ENCODE assay signal across 19 mouse cellular contexts in the genomic region with DNA sequence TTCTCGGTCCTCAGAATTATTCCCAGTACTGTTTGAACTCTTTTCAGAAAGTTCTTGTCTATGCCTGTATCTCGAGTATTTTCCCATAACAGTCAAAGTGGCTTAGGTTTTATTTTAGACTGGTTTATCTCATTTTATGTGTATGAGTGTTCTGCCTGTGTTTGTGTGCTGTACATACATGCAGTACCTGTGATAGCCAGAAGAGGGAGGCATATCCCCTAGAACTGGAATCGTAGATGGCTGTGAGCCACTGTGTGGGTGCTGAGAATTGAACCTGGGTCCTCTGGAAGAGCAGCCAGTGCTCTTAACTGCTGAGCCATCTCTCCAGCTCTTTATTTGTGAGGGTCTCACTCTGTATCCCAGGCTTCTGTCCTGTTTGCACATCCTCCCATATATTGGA. TPM values are rescaled to one million over a fixed set of nuclear protein-coding genes. Genes with fewer than 3 reads are reported as not detected.
DNase-seq lines count a peak whose midpoint lies in the region; ATAC-seq and TF ChIP-seq lines count a peak whose summit lies in the region.
"Had no signal": no experiment of that assay in that cellular context is flagged by ENCODE, and none has a peak within 500 bp of the region (broad histone marks: within the 10 kb centered on the region; RNA-seq: fewer than 3 reads in every experiment).

No protein-coding gene starts in this region.

- no peak for TF ChIP-seq EP300 in ES-Bruce4 (IDR thresholded peaks at IDR 0.05; ENCODE audit: insufficient read depth, low read depth, low read length)

- 0 out of 2 replicates have a peak, but pooled peaks cover 4% of the 10 kb centered on the region for H3K9me3 ChIP-seq in intestine, postnatal 0 days (ENCODE audit: control insufficient read depth)
- no peaks in the 10 kb centered on the region for H3K9me3 ChIP-seq in intestine, embryonic 15.5 days
- no peaks in the 10 kb centered on the region for H3K9me3 ChIP-seq in lung, embryonic 14.5 days (ENCODE audit: low read depth, low read length)
- H3K9me3 ChIP-seq in ES-Bruce4 (replicated peaks; ENCODE audit: control insufficient read depth, insufficient read depth, low read length, poor library complexity, severe bottlenecking): no peaks in the 10 kb centered on the region
- H3K9me3 ChIP-seq in neural tube, embryonic 15.5 days (replicated peaks): no peaks in the 10 kb centered on the region
- H3K9me3 ChIP-seq: kidney, embryonic 15.5 days; neural tube, embryonic 13.5 days had no signal

- no peak for TF ChIP-seq POLR2A in ES-Bruce4 (IDR thresholded peaks at IDR 0.05; ENCODE audit: insufficient read depth, low read length)

- DNase-seq in lung, embryonic 14.5 days: no peak
- DNase-seq in lung, postnatal 10 days: no peak
- peak; percentile 62 for DNase-seq in ZHBTc4 (ENCODE audit: low read depth, low spot score)
- DNase-seq: adrenal gland, postnatal 14 days; cerebellum, adult 8-10 months; heart, postnatal 10 days; liver, embryonic 13.5 days; right cerebral cortex, postnatal 4 days had no signal

- no peak overlapping the region for H3K9ac ChIP-seq in intestine, postnatal 0 days (ENCODE audit: low read depth, low read length)
- no peak overlapping the region for H3K9ac ChIP-seq in intestine, embryonic 15.5 days
- H3K9ac ChIP-seq in lung, embryonic 14.5 days: no peak overlapping the region
- no peak overlapping the region for H3K9ac ChIP-seq in ES-Bruce4 (ENCODE audit: low read depth, poor library complexity, severe bottlenecking)
- H3K9ac ChIP-seq in neural tube, embryonic 15.5 days (replicated peaks): no peak overlapping the region
- H3K9ac ChIP-seq: embryonic facial prominence, embryonic 13.5 days; hindbrain, embryonic 14.5 days; kidney, embryonic 15.5 days; liver, embryonic 13.5 days; neural tube, embryonic 13.5 days had no signal

- H3K4me3 ChIP-seq in intestine, postnatal 0 days (ENCODE audit: low read depth, low read length): no peak overlapping the region
- H3K4me3 ChIP-seq in intestine, embryonic 15.5 days (replicated peaks): no peak overlapping the region
- H3K4me3 ChIP-seq in lung, embryonic 14.5 days (ENCODE audit: low read depth, low read length): no peak overlapping the region
- H3K4me3 ChIP-seq in ES-Bruce4 (ENCODE audit: low read depth, low read length): no peak overlapping the region
- H3K4me3 ChIP-seq in neural tube, embryonic 15.5 days (replicated peaks): no peak overlapping the region
- H3K4me3 ChIP-seq: embryonic facial prominence, embryonic 13.5 days; kidney, embryonic 15.5 days; liver, embryonic 13.5 days; neural tube, embryonic 13.5 days had no signal

- H3K4me2 ChIP-seq in intestine, postnatal 0 days (replicated peaks; ENCODE audit: low read depth): no peak overlapping the region
- no peak overlapping the region for H3K4me2 ChIP-seq in intestine, embryonic 15.5 days (replicated peaks)
- no peak overlapping the region for H3K4me2 ChIP-seq in lung, embryonic 14.5 days
- no peak overlapping the region for H3K4me2 ChIP-seq in neural tube, embryonic 15.5 days
- H3K4me2 ChIP-seq: embryonic facial prominence, embryonic 13.5 days; hindbrain, embryonic 14.5 days; kidney, embryonic 15.5 days; liver, embryonic 13.5 days; neural tube, embryonic 13.5 days had no signal

- no peak overlapping the region for H3K27ac ChIP-seq in intestine, postnatal 0 days (ENCODE audit: low read depth, low read length)
- H3K27ac ChIP-seq in intestine, embryonic 15.5 days: no peak overlapping the region
- no peak overlapping the region for H3K27ac ChIP-seq in lung, embryonic 14.5 days (ENCODE audit: low read depth)
- H3K27ac ChIP-seq in ES-Bruce4 (ENCODE audit: insufficient read depth, low read length): no peak overlapping the region
- H3K27ac ChIP-seq in neural tube, embryonic 15.5 days (replicated peaks): no peak overlapping the region
- H3K27ac ChIP-seq: embryonic facial prominence, embryonic 13.5 days; hindbrain, embryonic 14.5 days; kidney, embryonic 15.5 days; liver, embryonic 13.5 days; neural tube, embryonic 13.5 days had no signal

- ATAC-seq in intestine, postnatal 0 days: no peak
- ATAC-seq in intestine, embryonic 15.5 days: no peak
- no peak for ATAC-seq in lung, embryonic 14.5 days (ENCODE audit: insufficient read depth)
- ATAC-seq in cerebellum, adult (ENCODE audit: insufficient number of reproducible peaks, low FRiP score, low TSS enrichment): no peak
- no peak for ATAC-seq in neural tube, embryonic 15.5 days (ENCODE audit: low FRiP score)

- peak; percentile 56 for TF ChIP-seq CTCF in intestine, postnatal 0 days (IDR thresholded peaks at IDR 0.05; ENCODE audit: low read depth)
- peak; percentile 46 for TF ChIP-seq CTCF in lung, embryonic 14.5 days (IDR thresholded peaks at IDR 0.05; ENCODE audit: low read depth)
- TF ChIP-seq CTCF in ES-Bruce4 (IDR thresholded peaks at IDR 0.05; ENCODE audit: low read depth, low read length): peak; percentile 3

- H3K36me3 ChIP-seq in intestine, postnatal 0 days (ENCODE audit: control insufficient read depth, insufficient read depth): peaks cover 70% of the 10 kb centered on the region
- H3K36me3 ChIP-seq in intestine, embryonic 15.5 days: peaks cover 3% of the 10 kb centered on the region; the same call in 1 of the 2 replicates
- H3K36me3 ChIP-seq in lung, embryonic 14.5 days (ENCODE audit: insufficient read depth): no peaks in the 10 kb centered on the region
- no peaks in the 10 kb centered on the region for H3K36me3 ChIP-seq in ES-Bruce4 (ENCODE audit: control insufficient read depth, insufficient read depth, low read length, poor library complexity, severe bottlenecking)
- H3K36me3 ChIP-seq in neural tube, embryonic 15.5 days: no peaks in the 10 kb centered on the region
- H3K36me3 ChIP-seq: neural tube, embryonic 13.5 days had no signal

- 89% methylated on average over 3 of the region's 3 CpGs for WGBS in intestine, postnatal 0 days
- 88% methylated on average over 3 of the region's 3 CpGs for WGBS in intestine, embryonic 15.5 days
- WGBS in lung, embryonic 14.5 days: 81% methylated on average over 3 of the region's 3 CpGs
- 84% methylated on average over 3 of the region's 3 CpGs for WGBS in neural tube, embryonic 15.5 days

- no peaks in the 10 kb centered on the region for H3K27me3 ChIP-seq in intestine, postnatal 0 days (replicated peaks; ENCODE audit: control insufficient read depth, insufficient read depth, low read length)
- no peaks in the 10 kb centered on the region for H3K27me3 ChIP-seq in intestine, embryonic 15.5 days (replicated peaks)
- no peaks in the 10 kb centered on the region for H3K27me3 ChIP-seq in lung, embryonic 14.5 days (ENCODE audit: insufficient read depth, low read length)
- H3K27me3 ChIP-seq in ES-Bruce4 (ENCODE audit: control insufficient read depth, insufficient read depth, low read length, poor library complexity, severe bottlenecking): no peaks in the 10 kb centered on the region
- no peaks in the 10 kb centered on the region; the same call in 1 of the 2 replicates for H3K27me3 ChIP-seq in neural tube, embryonic 15.5 days (replicated peaks)
- H3K27me3 ChIP-seq: embryonic facial prominence, embryonic 13.5 days; kidney, embryonic 15.5 days; liver, embryonic 13.5 days had no signal

- no peaks in the 10 kb centered on the region for H3K4me1 ChIP-seq in intestine, postnatal 0 days (replicated peaks; ENCODE audit: control insufficient read depth, insufficient read depth, low read length)
- no peaks in the 10 kb centered on the region for H3K4me1 ChIP-seq in intestine, embryonic 15.5 days (replicated peaks)
- H3K4me1 ChIP-seq in lung, embryonic 14.5 days (ENCODE audit: insufficient read depth): no peaks in the 10 kb centered on the region
- H3K4me1 ChIP-seq in ES-Bruce4 (ENCODE audit: control insufficient read depth, insufficient read depth, low read length): peaks cover 9% of the 10 kb centered on the region
- H3K4me1 ChIP-seq in neural tube, embryonic 15.5 days: no peaks in the 10 kb centered on the region
- H3K4me1 ChIP-seq: embryonic facial prominence, embryonic 13.5 days; neural tube, embryonic 13.5 days had no signal

RNA-seq across cellular contexts. Expression of a gene that starts 10.6 kb away (rescaled TPM):
- 0.65 and 0.85 TPM in 2 replicates for polyA plus RNA-seq in intestine, postnatal 0 days (2015; fragmentation: Nextera tagmentation; extraction: Ambion mirVana)
- polyA plus RNA-seq in intestine, embryonic 15.5 days (2015; fragmentation: Nextera tagmentation; extraction: Ambion mirVana): 0.35 and 0.39 TPM in 2 replicates
- 0.14 and 0.33 TPM in 2 replicates for polyA plus RNA-seq in lung, embryonic 14.5 days (2014; fragmentation: Nextera tagmentation; extraction: Ambion mirVana)
- 5.6 and 7.1 TPM in 2 replicates for polyA plus RNA-seq in ES-Bruce4 (2011; ENCODE audit: insufficient read depth, insufficient read length, low read depth, missing spikeins)
- polyA plus RNA-seq in neural tube, embryonic 15.5 days (2015; fragmentation: Nextera tagmentation; extraction: Ambion mirVana): 0.37 TPM in 1 of 2 replicates, not detected in the other
- polyA plus RNA-seq: forebrain, embryonic 11.5 days; hindbrain, embryonic 14.5 days; neural tube, embryonic 13.5 days had no signal

RNA-seq across cellular contexts. Expression of a gene that starts 15.2 kb away (rescaled TPM):
- polyA plus RNA-seq in intestine, postnatal 0 days (2015; fragmentation: Nextera tagmentation; extraction: Ambion mirVana): 0.13 and 0.17 TPM in 2 replicates
- polyA plus RNA-seq in intestine, embryonic 15.5 days (2015; fragmentation: Nextera tagmentation; extraction: Ambion mirVana): 0.44 and 0.64 TPM in 2 replicates
- 0.14 TPM in 1 of 2 replicates, not detected in the other for polyA plus RNA-seq in lung, embryonic 14.5 days (2014; fragmentation: Nextera tagmentation; extraction: Ambion mirVana)
- 0.48 and 0.81 TPM in 2 replicates for polyA plus RNA-seq in ES-Bruce4 (2011; ENCODE audit: insufficient read depth, insufficient read length, low read depth, missing spikeins)
- 0.36 and 0.78 TPM in 2 replicates for polyA plus RNA-seq in neural tube, embryonic 15.5 days (2015; fragmentation: Nextera tagmentation; extraction: Ambion mirVana)
- polyA plus RNA-seq: cortical plate, adult 2 months; liver, embryonic 13.5 days had no signal

RNA-seq across cellular contexts. Expression of a gene that starts 33.8 kb away (rescaled TPM):
- polyA plus RNA-seq in intestine, postnatal 0 days (2015; fragmentation: Nextera tagmentation; extraction: Ambion mirVana): 2.1 and 2.2 TPM in 2 replicates
- 3.2 and 3.6 TPM in 2 replicates for polyA plus RNA-seq in intestine, embryonic 15.5 days (2015; fragmentation: Nextera tagmentation; extraction: Ambion mirVana)
- polyA plus RNA-seq in lung, embryonic 14.5 days (2014; fragmentation: Nextera tagmentation; extraction: Ambion mirVana): 2.6 and 2.9 TPM in 2 replicates
- 0.88 and 1.4 TPM in 2 replicates for polyA plus RNA-seq in ES-Bruce4 (2011; ENCODE audit: insufficient read depth, insufficient read length, low read depth, missing spikeins)
- 12.9 and 17.5 TPM in 2 replicates for polyA plus RNA-seq in neural tube, embryonic 15.5 days (2015; fragmentation: Nextera tagmentation; extraction: Ambion mirVana)

RNA-seq across cellular contexts. Expression of a gene that starts 33.9 kb away (rescaled TPM):
- polyA plus RNA-seq in intestine, postnatal 0 days (2015; fragmentation: Nextera tagmentation; extraction: Ambion mirVana): 17.9 and 25.4 TPM in 2 replicates
- 35.7 and 36.7 TPM in 2 replicates for polyA plus RNA-seq in intestine, embryonic 15.5 days (2015; fragmentation: Nextera tagmentation; extraction: Ambion mirVana)
- polyA plus RNA-seq in lung, embryonic 14.5 days (2014; fragmentation: Nextera tagmentation; extraction: Ambion mirVana): 26.5 and 26.7 TPM in 2 replicates
- 13.4 and 15.5 TPM in 2 replicates for polyA plus RNA-seq in ES-Bruce4 (2011; ENCODE audit: insufficient read depth, insufficient read length, low read depth, missing spikeins)
- 29.3 and 33.2 TPM in 2 replicates for polyA plus RNA-seq in neural tube, embryonic 15.5 days (2015; fragmentation: Nextera tagmentation; extraction: Ambion mirVana)

RNA-seq across cellular contexts. Expression of a gene that starts 55.3 kb away (rescaled TPM):
- not detected in 2 replicates for polyA plus RNA-seq in intestine, postnatal 0 days (2015; fragmentation: Nextera tagmentation; extraction: Ambion mirVana)
- polyA plus RNA-seq in intestine, embryonic 15.5 days (2015; fragmentation: Nextera tagmentation; extraction: Ambion mirVana): 0.14 and 0.15 TPM in 2 replicates
- not detected in 2 replicates for polyA plus RNA-seq in lung, embryonic 14.5 days (2014; fragmentation: Nextera tagmentation; extraction: Ambion mirVana)
- 0.85 and 1.5 TPM in 2 replicates for polyA plus RNA-seq in ES-Bruce4 (2011; ENCODE audit: insufficient read depth, insufficient read length, low read depth, missing spikeins)
- polyA plus RNA-seq in neural tube, embryonic 15.5 days (2015; fragmentation: Nextera tagmentation; extraction: Ambion mirVana): not detected in 2 replicates
- polyA plus RNA-seq: cortical plate, adult 2 months; embryonic facial prominence, embryonic 13.5 days; forebrain, embryonic 11.5 days; hindbrain, embryonic 14.5 days; kidney, embryonic 15.5 days; liver, embryonic 13.5 days; neural tube, embryonic 13.5 days had no signal

Comparison
In these comparisons a context has a peak if more than half of its experiments do, and no peak if none do; other contexts are left out.
1. CTCF ChIP-seq: peak in every context shown above with its lines; median percentile 56 in intestine, postnatal 0 days; 46 in lung, embryonic 14.5 days; 3 in ES-Bruce4.